Mouse (Mus musculus) urinary bladder, adult 2 months (tissue): ENCODE results near the gene Afap1l2. TPM values are rescaled to one million over a fixed set of nuclear protein-coding genes. Genes with fewer than 3 reads are reported as not detected.
A peak's percentile ranks its signal among the peaks of the same experiment; 100 is the strongest.

Source experiments
- DNase-seq: peaks from one replicate; pipeline ENCODE4 v3.0.0; 2022; ENCODE audit warnings: low spot score
- polyA plus RNA-seq: library from polyadenylated mRNA; depleted of rRNA; stranded (reverse); fragments of >200 nt; gene quantifications from 2 replicates; pipeline ENCODE4 v1.2.3, GENCODE M21; 2012; rRNA removed

Gene Afap1l2
- 11.4 and 12.2 TPM in 2 replicates for polyA plus RNA-seq

DNA sequence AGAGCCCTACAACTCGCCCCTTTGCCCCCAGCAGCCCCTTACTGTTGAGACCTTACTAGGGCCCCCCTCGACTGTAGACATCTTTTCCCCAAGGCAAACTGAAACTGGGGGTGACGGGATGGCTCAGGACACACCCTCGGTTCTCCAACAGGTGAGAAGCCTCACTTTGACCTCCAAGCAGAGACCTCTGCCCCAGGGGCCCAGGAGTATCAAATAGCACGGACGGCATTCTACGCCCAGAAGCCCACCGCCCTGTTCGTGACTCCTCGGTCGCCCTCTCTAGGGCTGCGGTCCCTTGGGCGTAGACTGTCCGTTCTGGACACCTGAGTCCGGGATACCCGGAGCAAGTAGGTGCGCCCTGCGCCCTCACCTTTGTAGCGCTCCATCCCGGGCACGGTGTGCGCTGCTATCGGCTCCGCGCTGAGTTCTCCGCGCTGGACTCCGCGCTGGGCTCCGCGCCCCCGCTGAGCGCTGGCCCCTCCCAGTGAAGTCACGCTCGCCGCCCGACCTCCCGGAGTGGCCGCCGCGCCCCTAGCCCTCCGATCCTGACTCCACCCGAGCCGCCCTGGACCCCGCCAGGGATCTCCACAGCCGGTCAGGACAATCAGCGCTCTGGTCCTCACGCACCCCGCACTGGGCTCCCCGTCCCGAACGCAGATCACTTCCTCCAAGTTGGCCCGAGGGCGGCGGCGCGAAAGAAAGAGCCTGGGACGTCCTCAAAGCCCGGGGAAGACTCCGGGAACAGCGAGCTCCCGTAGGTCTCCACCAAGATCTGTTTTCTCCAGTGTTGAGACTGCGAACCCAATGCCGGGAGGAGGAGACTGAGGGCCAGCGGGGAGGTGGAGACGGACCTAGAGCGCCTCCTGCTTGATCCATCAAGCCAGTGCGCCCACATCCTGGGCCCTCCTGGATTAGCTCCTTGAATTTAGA is at the start of gene Afap1l2:
Gene Afap1l2 (minus strand): TSS at position 448 of the 930 bp plus-strand sequence.
- DNase-seq, result peak; percentile 64

DNA sequence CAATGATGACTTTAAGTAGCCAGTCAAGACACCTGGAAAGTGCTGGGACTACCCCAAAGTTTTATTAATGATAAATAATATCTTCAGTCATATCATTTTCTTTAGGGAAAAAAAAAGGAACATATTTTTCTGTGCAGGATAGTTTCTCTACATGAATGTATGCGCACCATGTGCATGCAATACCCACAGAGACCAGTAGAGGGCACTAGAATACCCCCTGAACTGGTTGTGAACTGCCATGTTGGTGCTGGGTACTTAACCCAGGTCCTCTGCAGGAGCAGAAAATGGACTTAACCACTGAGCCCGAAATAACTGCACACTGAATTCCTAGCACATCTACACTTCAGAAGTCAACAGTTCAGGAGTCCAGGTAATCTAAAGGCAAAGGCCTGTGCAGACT is 49.5 kb upstream of the Afap1l2 start:
- DNase-seq, result no peak

DNA sequence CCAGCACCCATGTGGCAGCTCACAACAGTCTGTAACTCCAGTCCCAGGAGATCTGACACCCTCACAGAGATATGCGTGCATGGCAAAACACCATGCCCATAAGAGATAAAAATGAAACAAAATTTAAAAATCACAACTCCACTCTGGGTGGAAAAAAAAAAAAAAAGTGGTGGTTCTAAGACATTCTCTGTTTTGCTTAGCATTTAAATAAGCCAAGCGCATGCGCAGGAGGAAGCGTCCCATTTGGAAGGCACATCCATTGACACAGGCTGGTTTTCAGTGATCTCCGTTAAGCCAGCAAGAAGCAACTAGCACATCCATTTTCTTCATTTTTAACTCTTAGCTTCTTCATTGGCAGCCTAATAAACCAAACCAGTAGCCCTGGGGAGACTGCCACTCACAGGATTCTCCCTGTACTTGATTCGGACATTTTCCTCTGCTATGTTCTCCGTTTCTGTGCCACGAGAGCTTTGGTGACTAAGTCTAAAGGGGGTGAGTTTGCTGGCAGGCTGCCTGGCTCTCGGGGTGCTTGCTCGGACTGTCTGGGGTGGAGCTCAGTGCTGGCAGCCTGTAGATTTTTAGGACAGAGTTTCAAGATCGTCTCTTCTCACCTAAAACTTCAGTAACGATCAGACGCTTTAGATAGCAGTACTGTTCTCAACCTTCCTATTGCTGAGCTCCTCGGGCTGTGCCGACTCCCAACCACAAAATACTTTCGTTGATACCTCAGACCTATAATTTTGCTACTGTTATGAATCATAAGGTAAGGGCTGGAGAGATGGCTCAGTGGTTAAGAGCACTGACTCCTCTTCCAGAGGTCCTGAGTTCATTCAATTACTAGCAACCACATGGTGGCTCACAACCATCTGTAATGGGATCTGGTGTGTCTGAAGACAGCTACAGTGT is 47.4 kb upstream of the Afap1l2 start:
- DNase-seq, result no peak

DNA sequence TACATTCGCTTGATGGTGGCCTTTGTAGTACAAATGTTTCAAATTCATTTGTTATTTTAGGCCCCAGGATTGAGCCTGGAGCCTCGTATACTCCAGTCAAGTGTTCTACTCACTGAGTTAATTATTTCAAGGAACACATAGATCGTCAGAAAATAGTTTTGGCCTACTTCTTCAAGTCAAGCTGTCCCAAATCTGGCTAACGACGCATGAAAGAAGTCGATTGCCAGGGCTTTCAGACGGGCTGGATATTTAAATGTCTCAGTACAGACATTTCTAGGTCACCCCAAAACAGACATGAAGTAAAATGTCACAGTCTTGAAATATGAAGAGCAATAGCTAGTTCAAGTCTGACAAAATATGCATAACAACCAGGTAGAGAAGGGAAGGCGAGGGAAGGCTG is 44.9 kb upstream of the Afap1l2 start:
- no peak for DNase-seq

DNA sequence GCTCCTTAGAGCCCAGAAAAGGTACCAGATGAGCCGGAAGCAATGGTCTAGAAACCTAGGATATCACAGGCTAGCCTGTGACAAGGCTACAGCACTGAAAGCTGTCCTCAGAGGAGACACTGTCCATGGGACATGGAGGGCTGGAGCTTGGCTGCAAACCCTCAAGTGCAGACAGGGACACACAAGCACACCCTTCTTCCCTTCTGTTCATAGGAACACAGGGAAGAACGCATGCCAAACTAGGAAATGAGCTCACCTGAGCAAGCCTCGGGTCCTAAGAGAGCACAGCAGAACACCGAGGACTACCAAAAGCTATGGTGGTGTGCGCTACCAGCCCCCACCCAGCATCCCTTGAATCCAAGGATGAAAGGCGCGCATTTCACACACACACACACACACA is 44.0 kb upstream of the Afap1l2 start:
- DNase-seq, result no peak

DNA sequence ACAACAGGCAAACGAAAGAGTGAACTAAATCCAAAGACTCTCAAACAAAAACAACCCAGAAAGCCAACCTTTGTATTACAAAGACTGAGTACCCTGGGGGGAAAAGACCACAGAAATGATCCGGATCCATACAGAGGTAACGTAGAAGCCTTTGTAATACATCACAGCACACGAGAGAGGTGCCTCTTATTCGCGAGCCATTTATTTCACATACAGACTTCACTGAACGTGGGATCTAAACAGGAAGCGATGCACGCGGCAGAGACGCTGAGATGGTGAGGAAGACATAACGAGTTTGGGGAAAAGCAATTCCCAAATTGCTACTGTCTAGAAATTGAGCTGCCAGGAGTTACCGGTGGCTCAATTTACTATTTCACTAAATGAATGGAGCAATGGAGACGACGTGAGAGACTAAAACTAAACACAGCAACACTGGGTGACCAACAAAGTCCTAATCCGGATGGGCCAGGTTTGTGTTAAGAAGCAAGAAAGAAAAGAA is 41.6 kb upstream of the Afap1l2 start:
- no peak for DNase-seq

DNA sequence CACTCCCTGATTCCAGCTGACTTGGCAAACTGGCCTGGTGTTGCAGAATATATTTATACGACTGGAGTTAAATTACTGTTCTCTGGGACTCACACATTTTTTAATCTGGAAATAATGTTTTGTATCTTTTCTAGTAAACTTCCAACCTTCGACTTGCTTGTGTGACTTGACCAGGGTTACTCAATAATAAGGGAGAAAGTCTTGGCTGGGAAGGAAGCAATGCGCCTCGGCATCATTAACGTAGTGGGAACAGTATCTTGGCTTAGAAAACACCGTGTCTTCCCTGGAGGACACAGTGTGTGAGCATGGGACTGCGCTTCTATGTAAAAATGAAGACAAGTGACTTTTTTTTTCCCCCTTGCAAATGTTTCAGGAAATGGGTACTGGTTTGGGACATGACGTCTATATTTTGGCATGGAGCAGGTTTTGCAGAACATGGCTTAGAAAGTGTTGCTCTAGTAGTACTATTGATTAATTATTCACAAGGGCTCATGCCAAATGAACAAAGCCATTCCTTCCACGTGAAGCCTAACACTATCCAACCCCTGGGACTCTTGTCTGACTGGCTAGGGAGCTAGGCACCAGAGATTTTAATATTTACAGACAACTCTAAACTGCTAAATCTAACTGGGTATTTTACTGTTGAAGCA is 39.8 kb upstream of the Afap1l2 start:
- DNase-seq, result no peak

DNA sequence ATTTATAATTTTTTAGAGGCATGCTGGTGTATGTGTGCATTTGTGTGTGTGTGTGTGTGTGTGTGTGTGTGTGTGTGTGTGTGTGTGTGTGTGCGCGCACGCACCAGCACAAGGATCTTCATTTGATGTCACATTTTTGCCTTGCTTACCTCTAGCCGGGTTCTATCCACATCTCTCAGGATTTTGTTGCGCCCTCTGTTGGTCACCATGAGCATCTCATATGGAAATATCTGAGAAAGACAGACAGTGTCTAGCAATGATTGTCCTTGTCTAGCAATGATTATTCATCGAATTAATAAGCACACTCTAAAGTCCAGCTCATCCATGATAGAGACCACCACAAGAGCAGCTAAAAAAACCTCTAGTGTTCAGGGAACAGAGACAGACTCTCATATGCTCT is 31.2 kb upstream of the Afap1l2 start:
- DNase-seq, result no peak

DNA sequence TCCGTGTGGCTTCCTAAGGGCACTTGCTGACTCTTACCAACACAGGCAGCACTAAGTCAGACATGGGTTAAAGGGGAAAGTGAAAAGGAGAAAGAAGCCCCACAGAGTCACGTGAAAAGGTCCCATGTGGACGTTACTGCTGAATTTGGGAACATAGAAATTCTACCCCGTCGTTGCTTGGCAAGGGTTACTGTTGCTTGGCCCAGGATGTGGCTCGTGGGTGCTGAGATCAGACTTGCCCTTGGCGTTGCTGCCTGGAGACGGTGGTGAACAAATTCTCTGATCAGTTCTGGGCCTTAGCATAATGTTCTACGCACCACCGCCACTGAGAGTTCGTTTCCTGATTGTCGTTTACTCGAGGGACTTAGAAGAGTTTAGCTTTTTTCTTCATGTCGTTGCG is 28.8 kb upstream of the Afap1l2 start:
- DNase-seq, result no peak

DNA sequence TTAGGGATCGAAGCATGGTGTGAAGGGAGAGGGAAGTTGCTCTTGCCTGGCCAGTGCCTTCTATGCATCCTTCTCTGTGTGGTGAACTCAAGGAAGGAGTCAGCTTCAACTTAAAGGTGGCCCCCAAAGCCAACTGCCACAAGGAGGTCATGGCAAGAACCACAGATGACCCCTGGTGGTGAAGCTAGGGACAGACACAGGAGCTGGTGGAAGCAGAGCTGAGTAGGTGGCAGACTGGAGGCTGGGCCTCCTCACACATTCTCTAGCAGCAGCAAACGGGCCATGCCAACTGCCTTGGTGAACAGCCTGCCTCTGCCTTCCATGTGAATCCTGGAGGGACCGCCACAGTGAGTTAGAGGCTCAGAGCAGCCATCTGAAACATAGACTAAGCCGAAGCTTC is 23.6 kb upstream of the Afap1l2 start:
- DNase-seq, result peak; percentile 28

DNA sequence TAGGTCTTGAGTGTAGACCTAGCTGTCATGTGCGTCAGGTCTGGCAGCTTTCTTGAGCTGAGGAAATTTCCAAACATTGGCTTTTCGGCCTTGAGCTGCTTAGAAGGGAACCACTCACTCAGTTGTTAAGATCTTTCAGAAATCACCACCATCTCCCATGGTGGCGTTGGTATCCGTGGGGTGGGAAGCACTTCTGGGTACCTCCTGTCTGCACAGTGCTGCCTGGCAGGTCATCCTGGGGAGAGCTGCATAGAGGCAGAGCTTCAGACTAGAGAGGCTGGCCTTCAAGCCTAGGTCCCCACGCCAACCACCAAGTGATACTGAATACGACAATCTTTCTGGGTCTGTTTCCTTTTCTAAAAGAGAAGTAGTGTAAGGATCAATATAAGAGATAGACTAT is 21.4 kb upstream of the Afap1l2 start:
- DNase-seq, result no peak

DNA sequence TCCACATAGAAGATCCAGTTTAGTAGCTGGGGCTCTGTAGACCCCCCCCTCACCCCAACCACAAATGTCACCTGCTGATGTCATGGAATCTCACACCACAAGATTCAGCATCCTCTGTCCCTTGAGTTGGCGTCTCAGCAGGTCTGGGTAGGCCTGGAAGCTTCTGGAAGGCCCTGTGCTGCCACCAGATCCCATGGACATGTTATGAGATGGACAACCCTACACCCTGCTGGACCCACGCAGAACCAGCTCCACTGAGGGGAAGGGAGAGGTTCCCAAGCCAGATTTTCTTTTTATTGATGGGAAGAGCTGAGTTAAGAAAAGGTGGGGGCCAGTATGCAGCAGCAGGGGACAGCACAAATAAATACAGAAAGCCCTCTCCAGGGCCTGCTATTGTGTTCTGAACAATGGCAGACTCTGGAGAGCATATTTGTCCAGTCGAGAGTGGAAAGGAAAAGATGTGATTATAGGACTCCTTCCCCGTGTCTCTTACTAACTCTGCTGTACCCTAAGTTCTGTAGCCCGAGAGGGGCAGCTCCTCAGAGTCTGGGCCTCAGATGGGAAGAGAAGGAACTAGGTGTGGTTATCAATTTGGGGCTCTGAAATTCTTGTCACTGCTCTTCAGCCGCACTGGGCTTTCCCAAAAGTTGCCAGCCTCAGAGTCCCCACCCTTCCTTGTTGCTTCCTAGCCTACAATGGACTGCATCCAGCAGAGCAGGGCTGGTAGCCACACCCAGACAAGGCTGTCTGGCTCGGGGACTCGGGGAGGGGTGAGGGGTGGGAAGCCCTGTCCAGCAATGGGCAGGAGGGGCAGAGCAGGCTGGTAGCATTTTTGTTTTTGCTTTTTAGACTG is 20.5 kb upstream of the Afap1l2 start:
- DNase-seq, result no peak

DNA sequence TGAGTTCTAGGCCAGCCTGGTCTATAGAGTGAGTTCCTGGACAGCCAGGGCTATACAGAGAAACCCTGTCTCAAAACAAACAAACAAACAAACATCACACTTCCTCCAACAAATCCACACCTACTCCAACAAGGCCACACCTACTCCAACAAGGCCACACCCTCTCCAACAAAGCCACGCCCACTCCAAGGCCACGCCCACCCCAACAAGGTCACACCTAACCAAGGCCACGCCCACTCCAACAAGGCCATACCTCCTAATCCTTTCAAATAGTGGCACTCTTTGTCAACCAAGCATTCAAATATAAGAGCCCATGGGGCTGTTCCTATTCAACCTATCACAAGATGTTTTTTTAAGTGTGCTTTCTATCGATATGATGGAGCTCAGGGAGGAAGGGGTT is 18.5 kb upstream of the Afap1l2 start:
- DNase-seq, result no peak

DNA sequence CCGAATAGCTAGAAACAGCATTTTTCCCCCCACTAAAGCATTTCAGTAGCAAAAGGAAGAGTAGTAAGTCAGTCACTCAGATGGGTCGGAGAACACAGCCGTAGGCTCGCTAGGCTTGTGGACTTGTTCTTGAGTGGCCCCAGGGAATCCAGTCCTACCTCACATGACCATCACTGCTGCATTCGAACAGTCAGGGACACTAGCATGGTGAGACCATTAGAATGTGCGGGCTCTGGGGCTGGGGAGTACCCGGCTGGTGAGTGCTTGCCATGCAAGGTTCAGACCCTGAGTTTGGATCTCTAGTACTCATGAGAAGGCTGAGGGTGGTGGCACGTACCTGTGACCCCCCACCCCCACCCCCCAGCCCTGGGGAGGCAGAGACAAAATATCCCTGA is 9.8 kb upstream of the Afap1l2 start:
- DNase-seq, result no peak

DNA sequence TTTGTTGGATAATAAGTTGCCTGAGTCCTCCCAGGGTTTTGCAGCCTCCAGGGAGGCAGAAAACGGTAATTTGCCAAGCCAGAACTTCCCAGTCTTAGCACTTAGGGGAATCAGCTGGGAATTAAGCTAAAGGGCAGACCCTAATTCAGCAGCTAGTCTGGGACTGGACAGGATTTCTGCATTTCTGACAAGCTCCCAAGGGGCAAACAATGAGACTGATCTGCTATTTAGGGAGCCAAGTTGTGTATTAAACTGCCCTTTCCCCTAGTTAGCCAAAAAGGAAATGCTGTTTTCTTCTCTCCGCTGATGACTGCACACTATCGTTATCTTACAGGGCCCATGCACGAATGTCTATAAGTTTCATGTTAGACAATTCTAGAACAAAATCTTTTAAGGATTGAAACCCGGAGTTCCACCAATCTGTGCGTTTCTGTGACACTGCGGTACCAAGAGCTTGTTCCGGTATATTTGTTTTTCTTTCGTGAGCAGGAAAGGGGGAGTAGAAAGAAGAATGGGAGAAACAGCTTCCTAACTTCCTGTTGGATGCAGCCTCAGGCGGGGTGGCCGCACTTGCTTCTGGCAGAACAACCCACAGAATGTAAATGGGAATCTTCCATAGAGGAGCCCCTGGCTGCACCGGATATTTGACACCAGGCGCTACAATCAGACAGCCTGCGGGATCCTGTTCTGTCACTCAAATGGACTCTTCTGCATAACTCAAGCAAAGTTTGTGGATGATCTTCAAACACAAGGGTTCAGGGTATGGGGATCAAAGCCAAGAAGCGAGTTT is 9.2 kb upstream of the Afap1l2 start:
- DNase-seq, result no peak

DNA sequence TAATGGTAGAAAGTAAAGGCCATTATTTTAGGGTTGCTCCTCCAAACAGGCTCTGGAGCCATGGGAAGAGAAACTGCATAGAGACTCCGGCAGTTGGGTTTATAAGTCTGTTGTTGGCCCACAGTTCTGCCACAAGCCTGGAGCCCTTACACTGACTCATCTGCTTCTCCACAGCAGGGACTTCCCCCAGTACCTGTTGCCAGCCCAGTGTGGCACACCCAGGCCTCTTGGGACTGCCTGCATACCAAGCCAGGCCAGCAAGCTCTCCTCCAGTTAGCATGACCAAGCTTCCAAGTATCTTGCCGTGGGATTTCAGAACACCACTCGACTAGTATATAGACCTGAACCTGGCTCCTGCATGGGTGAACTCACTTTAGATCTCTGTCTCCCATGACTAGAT is 6.8 kb upstream of the Afap1l2 start:
- DNase-seq, result no peak

DNA sequence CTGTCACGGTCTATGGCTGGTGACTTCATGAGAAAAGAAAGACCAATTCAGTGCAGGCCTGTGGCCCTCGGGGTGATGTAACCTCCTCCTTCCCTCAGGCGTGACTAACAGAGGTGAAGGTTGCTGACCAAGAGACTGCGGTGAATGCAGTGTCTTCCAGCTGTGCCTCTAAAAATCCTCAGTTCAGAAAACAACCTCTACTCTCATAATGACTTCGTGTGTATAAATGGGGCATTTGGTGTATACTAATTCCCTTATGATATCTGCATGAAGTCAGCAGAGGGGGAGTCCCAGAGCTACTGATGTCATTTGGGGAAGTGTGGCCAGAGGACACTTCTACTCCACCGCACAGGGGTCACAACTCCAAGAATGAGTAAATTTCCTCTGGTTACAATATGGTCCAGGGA is 5.2 kb upstream of the Afap1l2 start:
- no peak for DNase-seq

DNA sequence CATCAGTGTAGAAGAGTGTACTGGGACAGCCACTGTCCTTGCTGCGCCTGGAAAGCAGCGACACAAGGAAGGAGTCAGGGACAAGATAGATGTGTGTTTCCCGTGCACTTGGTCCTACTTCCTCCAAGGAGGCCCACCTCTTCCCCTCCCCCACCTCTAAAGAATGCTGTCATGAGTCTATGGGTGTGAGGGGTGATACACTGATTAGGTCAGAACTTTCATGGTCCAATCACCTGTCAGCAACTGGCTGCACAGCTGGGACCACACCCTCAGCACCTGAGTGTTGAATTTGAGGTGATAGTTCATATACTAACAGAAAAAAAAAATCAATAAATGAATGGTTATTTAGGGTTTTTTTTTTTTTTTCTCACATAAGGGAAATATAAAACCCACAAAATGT is 4.0 kb upstream of the Afap1l2 start:
- DNase-seq, result no peak

DNA sequence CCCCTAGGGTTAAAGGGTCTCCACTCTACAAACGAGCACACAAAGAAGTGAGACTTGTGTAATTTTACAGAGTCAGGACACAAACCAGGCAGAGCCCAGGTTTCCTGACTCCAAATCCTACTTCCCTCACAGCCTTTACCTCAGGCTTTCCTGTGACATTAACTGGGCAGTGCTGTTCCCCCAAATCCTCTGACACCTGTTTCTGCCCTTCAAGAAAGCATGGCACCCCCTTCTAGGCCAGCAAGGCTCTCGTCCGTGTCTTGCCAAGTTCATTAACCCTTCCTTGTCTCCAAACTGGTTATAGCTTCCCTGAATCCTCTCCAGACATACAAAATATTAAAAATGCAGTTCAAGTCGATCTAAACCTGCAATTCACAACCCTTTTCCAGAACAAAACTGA is 2.0 kb upstream of the Afap1l2 start:
- no peak for DNase-seq

DNA sequence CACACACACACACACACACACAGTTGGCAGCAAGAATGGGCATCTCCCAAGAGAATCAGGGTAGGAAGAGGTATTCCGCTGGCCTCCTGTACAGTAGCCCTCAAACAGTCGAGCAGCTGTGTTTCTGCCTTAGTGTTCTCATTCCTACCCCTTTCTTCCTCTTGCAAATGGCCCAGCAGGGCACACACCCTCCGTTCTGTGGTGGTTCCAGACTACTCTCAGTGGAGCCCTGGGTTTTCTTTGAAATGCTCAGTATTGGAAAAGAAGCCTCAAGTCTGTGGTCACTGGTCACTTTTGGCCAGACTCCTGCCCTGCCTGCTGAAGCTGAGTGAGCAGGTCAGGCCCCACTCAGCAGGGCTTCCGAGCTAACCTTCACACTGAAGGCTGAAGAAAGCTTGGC is 1.6 kb upstream of the Afap1l2 start:
- DNase-seq, result no peak
